Mouse (Mus musculus) testis, postnatal 10 days (tissue): Measurements from ENCODE around the gene Gm48552.
A peak's percentile ranks its signal among the peaks of the same experiment; 100 is the strongest.

ENCODE experiments used
- DNase-seq: peaks from one replicate; pipeline ENCODE4 v3.0.0; 2021; ENCODE audit warnings: low spot score

Gm48552 gene

GRCm38 (mm10) chr10:81406504-81407440, 18.0 kb downstream of the Gm48552 start:
- DNase-seq, result no peak

GRCm38 (mm10) chr10:81407539-81408423, 19.0 kb downstream of the Gm48552 start:
- DNase-seq, result peak; percentile 71

GRCm38 (mm10) chr10:81408424-81408729, 19.6 kb downstream of the Gm48552 start:
- no peak for DNase-seq

GRCm38 (mm10) chr10:81408871-81409291, 20.1 kb downstream of the Gm48552 start:
- peak; percentile 91 for DNase-seq

- peak; percentile 58 for DNase-seq
Observed at GRCm38 (mm10) chr10:81409330-81409729, 20.5 kb downstream of the Gm48552 start.

- DNase-seq, result no peak
Observed at GRCm38 (mm10) chr10:81410350-81410749, 21.5 kb downstream of the Gm48552 start.

- peak; percentile 73 for DNase-seq
Observed at GRCm38 (mm10) chr10:81410981-81411380, 22.2 kb downstream of the Gm48552 start.

- DNase-seq, result peak; percentile 89
Observed at GRCm38 (mm10) chr10:81411471-81412400, 22.9 kb downstream of the Gm48552 start.

- DNase-seq, result no peak
Observed at GRCm38 (mm10) chr10:81412586-81413309, 23.9 kb downstream of the Gm48552 start.

GRCm38 (mm10) chr10:81413310-81414261, 24.8 kb downstream of the Gm48552 start:
- DNase-seq, result peak; percentile 93

- DNase-seq, result peak; percentile 76
Observed at GRCm38 (mm10) chr10:81414682-81415081, 25.9 kb downstream of the Gm48552 start.

GRCm38 (mm10) chr10:81415146-81415545, 26.3 kb downstream of the Gm48552 start:
- no peak for DNase-seq

GRCm38 (mm10) chr10:81415549-81416310, 26.9 kb downstream of the Gm48552 start:
- peak; percentile 66 for DNase-seq

GRCm38 (mm10) chr10:81416581-81417226, 27.9 kb downstream of the Gm48552 start:
- peak; percentile 89 for DNase-seq

- DNase-seq, result peak; percentile 49
Observed at GRCm38 (mm10) chr10:81417227-81418215, 28.7 kb downstream of the Gm48552 start.

GRCm38 (mm10) chr10:81418216-81419070, 29.6 kb downstream of the Gm48552 start:
- DNase-seq, result peak; percentile 37
